Mouse (Mus musculus) stomach, postnatal 0 days (tissue): ENCODE data around the gene Bhlhe23. TPM values are rescaled to one million over a fixed set of nuclear protein-coding genes. Genes with fewer than 3 reads are reported as not detected.
A peak's percentile ranks its signal among the peaks of the same experiment; 100 is the strongest.

ENCODE experiments used
- ATAC-seq: fragments of 200-750 bp; cut with Nextera tagmentation; 2 replicates; pipeline ENCODE4 v1.8.0; 2017; ENCODE audit not compliant: low FRiP score, low TSS enrichment
- DNase-seq: peaks from one replicate; pipeline ENCODE4 v3.0.0-alpha.2; 2016; ENCODE audit warnings: low spot score
- H3K27ac ChIP-seq: fragments of 300-500 bp; sonication (generic); replicated peaks from 2 replicates; pipeline ENCODE4 v1.5.1; 2014; ENCODE audit warnings: mild to moderate bottlenecking, control low read depth
- H3K27me3 ChIP-seq: fragments of 300-500 bp; sonication (generic); 2 replicates; pipeline ENCODE4 v1.6.1; 2014; ENCODE audit warnings: low read length; ENCODE audit not compliant: control insufficient read depth, insufficient read depth
- H3K36me3 ChIP-seq: fragments of 300-500 bp; sonication (generic); 2 replicates; pipeline ENCODE4 v1.6.1; 2014; ENCODE audit warnings: low read length, mixed read lengths; ENCODE audit not compliant: control insufficient read depth, insufficient read depth
- H3K4me1 ChIP-seq: fragments of 300-500 bp; sonication (generic); replicated peaks from 2 replicates; pipeline ENCODE4 v1.6.1; 2014; ENCODE audit warnings: antibody characterized with exemption; ENCODE audit not compliant: control insufficient read depth, insufficient read depth
- H3K4me2 ChIP-seq: fragments of 300-500 bp; sonication (generic); replicated peaks from 2 replicates; pipeline ENCODE4 v1.6.1; 2014; ENCODE audit warnings: low read depth, mild to moderate bottlenecking, control low read depth, moderate library complexity
- H3K4me3 ChIP-seq: fragments of 300-500 bp; sonication (generic); 2 replicates; pipeline ENCODE4 v1.5.1; 2014; ENCODE audit warnings: low read depth, low read length, control low read depth
- H3K9ac ChIP-seq: fragments of 300-500 bp; sonication (generic); 2 replicates; pipeline ENCODE4 v1.6.1; 2014; ENCODE audit warnings: mild to moderate bottlenecking, low read length, control low read depth, mixed read lengths
- H3K9me3 ChIP-seq: fragments of 300-500 bp; sonication (generic); 2 replicates; pipeline ENCODE4 v1.6.1; 2016; ENCODE audit warnings: low read length; ENCODE audit not compliant: control insufficient read depth
- CTCF ChIP-seq: IDR thresholded peaks from 2 replicates; pipeline ENCODE4 v1.5.1; 2016; ENCODE audit warnings: antibody characterized with exemption, low read depth, mild to moderate bottlenecking, moderate library complexity
- EP300 ChIP-seq: optimal IDR thresholded peaks from 2 replicates; pipeline ENCODE3; 2016; ENCODE audit warnings: antibody characterized with exemption
- WGBS: fragments of 180-500 bp; shearing (Covaris S2); extraction: QIAGEN DNeasy Blood & Tissue Kit; methylation state at CpG from one replicate; pipeline ENCODE4 v1.1.7; 2014; 5-methylcytosine and 5-hydroxymethylcytosine counted together
- polyA plus RNA-seq: library from polyadenylated mRNA; unstranded; fragments of >200 nt; fragmentation: Nextera tagmentation; extraction: Ambion mirVana; gene quantifications from 2 replicates; pipeline ENCODE4 v1.2.1, GENCODE M21; 2015

Bhlhe23 gene
- polyA plus RNA-seq, 1 experiment from 2014 or later: not detected

DNA sequence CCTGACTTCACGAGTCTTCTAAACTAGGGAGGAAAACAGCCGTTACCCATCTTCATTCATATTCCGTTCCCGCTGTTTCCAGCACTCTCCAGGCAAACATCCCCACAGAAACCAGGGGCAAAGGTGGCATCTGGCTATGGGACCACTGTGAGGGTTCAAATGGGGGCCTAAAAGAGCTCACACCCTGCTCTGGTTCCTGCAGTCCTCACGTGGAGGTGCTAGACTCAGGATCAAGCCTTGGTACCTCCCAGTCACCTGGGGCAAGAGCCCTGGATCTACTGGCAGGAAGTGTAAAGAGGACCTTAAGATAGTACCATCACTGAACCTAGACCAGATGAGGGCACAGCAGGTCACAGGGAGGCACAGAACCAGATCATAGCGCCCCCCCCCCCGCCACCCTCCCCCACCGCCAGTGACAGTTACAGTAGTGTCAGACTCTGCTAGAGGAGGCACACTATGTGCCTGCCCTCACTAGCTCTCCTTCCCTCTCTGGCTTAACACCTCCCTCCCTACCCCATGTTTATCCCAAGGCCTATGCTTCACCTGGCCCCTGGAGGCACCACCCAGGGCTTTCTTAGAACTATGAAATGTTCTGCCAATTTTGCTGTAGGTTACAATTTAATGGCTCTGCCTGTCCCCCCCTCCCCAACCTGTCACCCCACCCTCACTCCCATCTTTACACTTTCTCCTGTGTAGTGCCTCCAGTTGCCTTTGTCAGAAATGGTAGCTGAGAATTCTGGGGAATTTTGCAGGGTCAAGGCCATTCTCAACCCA lies 50.7 kb downstream of the Bhlhe23 start:
- H3K4me1 ChIP-seq: no peaks in the 10 kb centered on the region; the same call in 1 of the 2 replicates
- TF ChIP-seq EP300 (no peak), CTCF (no peak)
- no peak overlapping the region for H3K4me3 ChIP-seq
- WGBS: 17% methylated on average over 8 of the region's 8 CpGs
- H3K9me3 ChIP-seq: no peaks in the 10 kb centered on the region
- H3K27me3 ChIP-seq: no peaks in the 10 kb centered on the region
- peak overlapping the region; percentile 57 for H3K4me2 ChIP-seq
- H3K36me3 ChIP-seq: peaks cover 14% of the 10 kb centered on the region
- no peak overlapping the region for H3K27ac ChIP-seq
- H3K9ac ChIP-seq: 0 out of 2 replicates have a peak overlapping the region, but pooled peaks have one; percentile 48
- DNase-seq (no peak), ATAC-seq (no peak)

DNA sequence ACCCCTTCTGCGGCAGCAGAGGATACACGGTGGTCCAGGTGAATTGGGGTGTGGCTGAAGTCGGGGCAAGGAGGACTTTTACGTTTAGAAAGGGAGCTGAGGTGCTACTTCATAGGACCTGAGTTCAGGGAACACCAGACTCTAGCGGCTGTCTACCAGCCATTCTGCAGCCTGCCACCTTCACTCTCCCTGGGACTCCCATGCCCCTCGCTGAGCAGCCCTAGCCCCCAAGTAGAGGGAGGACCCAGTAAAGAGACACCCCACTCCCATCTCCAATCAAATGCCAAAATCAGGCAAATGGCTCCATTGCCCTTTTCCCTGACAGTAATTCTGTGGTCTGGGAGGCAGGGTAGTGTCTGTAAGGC lies 51.3 kb downstream of the Bhlhe23 start:
- TF ChIP-seq CTCF: no peak
- TF ChIP-seq EP300: no peak
- H3K27me3 ChIP-seq: no peaks in the 10 kb centered on the region
- peak overlapping the region; percentile 29 for H3K4me3 ChIP-seq
- no peak for DNase-seq
- H3K4me1 ChIP-seq: no peaks in the 10 kb centered on the region; the same call in 1 of the 2 replicates
- peak overlapping the region; percentile 48 for H3K9ac ChIP-seq
- WGBS: 0% methylated on average over 6 of the region's 6 CpGs
- no peak overlapping the region for H3K27ac ChIP-seq
- peaks cover 14% of the 10 kb centered on the region for H3K36me3 ChIP-seq
- H3K9me3 ChIP-seq: no peaks in the 10 kb centered on the region
- H3K4me2 ChIP-seq: peak overlapping the region; percentile 57
- peak; percentile 30 for ATAC-seq

DNA sequence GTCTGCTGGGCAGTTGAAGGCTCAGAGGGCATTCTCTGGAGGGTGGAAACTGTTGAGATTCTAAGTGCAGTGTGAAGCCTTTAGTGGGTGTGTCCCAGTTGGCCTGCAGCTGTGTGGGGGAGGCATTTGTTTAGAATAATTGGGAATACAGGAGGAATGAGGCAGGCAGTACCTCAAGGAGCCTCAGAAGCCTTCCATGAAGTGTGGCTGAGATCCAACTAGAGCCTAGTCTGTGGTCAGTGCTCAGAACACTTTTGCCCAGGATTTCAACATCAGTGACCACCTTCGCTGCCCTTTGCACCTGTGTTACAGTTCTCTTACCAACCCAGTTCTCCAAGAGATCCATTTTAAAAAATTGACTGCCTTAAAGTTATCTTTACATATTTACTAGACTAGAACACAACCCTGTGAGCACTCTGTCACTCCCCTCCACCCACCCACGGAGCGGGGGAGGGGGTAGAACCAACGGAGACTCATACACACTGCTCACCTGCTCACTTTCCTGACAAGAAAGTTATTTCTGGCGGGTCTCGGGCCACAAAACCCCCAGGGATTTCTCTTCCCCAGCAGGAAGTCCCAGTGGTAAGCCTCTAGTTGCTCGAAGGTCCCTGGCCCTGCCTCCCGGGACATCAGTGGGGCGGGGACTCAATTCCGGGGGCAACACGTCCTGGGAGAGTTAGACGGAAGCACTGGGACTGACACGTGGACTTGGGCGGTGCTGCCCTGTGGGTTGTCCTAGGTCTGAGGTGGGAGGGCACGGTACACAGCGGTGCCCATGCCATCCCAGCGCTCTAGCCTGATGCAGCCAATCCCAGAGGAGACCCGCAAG lies 51.9 kb downstream of the Bhlhe23 start, which contains the start of gene Slc17a9:
Gene Slc17a9 (plus strand): TSS at position 679 of the 829 bp plus-strand sequence.
- Histone ChIP-seq H3K27ac (peak within 1 kb of the TSS; percentile 65), H3K27me3 (no peaks in the 10 kb centered on the region), H3K4me3 (peak within 1 kb of the TSS; percentile 29), H3K4me1 (no peaks in the 10 kb centered on the region; the same call in 1 of the 2 replicates), H3K4me2 (peak within 1 kb of the TSS; percentile 57), H3K36me3 (peaks cover 16% of the 10 kb centered on the region), H3K9me3 (no peaks in the 10 kb centered on the region), H3K9ac (peak within 1 kb of the TSS; percentile 48)
- peak; percentile 87 for ATAC-seq
- WGBS: 7% methylated on average over 18 of the region's 18 CpGs
- TF ChIP-seq EP300 (no peak), CTCF (no peak)
- peak; percentile 84 for DNase-seq

Other genes with a start within 250 kb of the Bhlhe23 start
- gene Mrgbp, start 195.6 kb downstream of the Bhlhe23 start, polyA plus RNA-seq: 15.9 and 16.1 TPM in 2 replicates
- gene Ogfr, start 187.7 kb downstream of the Bhlhe23 start, polyA plus RNA-seq: 23.9 and 24.5 TPM in 2 replicates
- gene Col9a3, start 179.1 kb downstream of the Bhlhe23 start, polyA plus RNA-seq: 1.6 TPM in 2 replicates
- 0.05 and 0.22 TPM in 2 replicates for gene Tcfl5, start 134.2 kb downstream of the Bhlhe23 start, polyA plus RNA-seq
- 7.4 and 9.7 TPM in 2 replicates for gene Dido1, start 66.9 kb downstream of the Bhlhe23 start, polyA plus RNA-seq
- gene Gid8, start 66.8 kb downstream of the Bhlhe23 start, polyA plus RNA-seq: 59.6 and 60.7 TPM in 2 replicates
- gene Slc17a9, start 51.6 kb downstream of the Bhlhe23 start, polyA plus RNA-seq: 3.0 and 3.6 TPM in 2 replicates
- 26.2 and 27.6 TPM in 2 replicates for gene Ythdf1, start 144.0 kb upstream of the Bhlhe23 start, polyA plus RNA-seq
- gene Birc7, start 152.1 kb upstream of the Bhlhe23 start, polyA plus RNA-seq: 0.06 and 0.11 TPM in 2 replicates
- gene Nkain4, start 177.8 kb upstream of the Bhlhe23 start, polyA plus RNA-seq: 42.7 and 44.0 TPM in 2 replicates
- 45.1 and 45.2 TPM in 2 replicates for gene Arfgap1, start 190.3 kb upstream of the Bhlhe23 start, polyA plus RNA-seq
- 0.98 and 1.3 TPM in 2 replicates for gene Col20a1, start 209.6 kb upstream of the Bhlhe23 start, polyA plus RNA-seq